Mouse (Mus musculus): Measurements from ENCODE around the gene Gdpd5. TPM values are rescaled to one million over a fixed set of nuclear protein-coding genes. Genes with fewer than 3 reads are reported as not detected.

Gene Gdpd5
- polyA plus RNA-seq, 1 experiment from 2014 or later = 40.0 TPM

GRCm38 (mm10) chr7:99393711-99394325, 12.6 kb downstream of the Gdpd5 start:
- no peak overlapping the region for H3K4me3 ChIP-seq (replicated peaks; ENCODE audit: low read depth, low read length)
- no peak for ATAC-seq (ENCODE audit: low FRiP score, low TSS enrichment)
- peaks cover 6% of the 10 kb centered on the region; the same call in 1 of the 2 replicates for H3K4me1 ChIP-seq (ENCODE audit: control insufficient read depth, insufficient read depth, low read length)

DNA sequence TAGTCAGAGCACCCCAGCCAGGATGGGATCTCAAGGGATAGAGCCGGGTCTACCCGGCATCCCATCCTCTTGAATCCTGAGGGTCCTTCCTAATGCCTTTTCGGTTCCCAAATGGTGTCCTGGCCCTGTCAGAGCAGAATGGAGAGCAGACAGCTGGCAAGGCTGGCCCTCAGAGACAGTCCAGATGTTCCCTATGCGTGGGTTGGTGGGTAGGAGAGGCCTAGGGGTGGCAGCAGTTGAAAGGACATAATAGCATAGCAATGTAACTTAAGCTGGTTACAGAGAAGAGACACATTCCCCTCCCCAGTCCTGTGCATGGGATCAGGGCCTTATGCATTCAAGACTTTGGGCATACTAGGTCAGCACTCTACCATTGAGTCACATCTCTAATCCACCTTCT, 14.2 kb downstream of the Gdpd5 start:
- Histone ChIP-seq H3K4me1 (ENCODE audit: control insufficient read depth, insufficient read depth, low read length) (peaks cover 3% of the 10 kb centered on the region; the same call in 1 of the 2 replicates), H3K27ac (replicated peaks; ENCODE audit: low read depth, low read length) (no peak overlapping the region), H3K9me3 (ENCODE audit: control insufficient read depth, low read length) (no peaks in the 10 kb centered on the region), H3K4me2 (ENCODE audit: low read length) (no peak overlapping the region), H3K36me3 (ENCODE audit: control insufficient read depth, insufficient read depth, low read length) (peaks cover 37% of the 10 kb centered on the region), H3K4me3 (replicated peaks; ENCODE audit: low read depth, low read length) (no peak overlapping the region), H3K27me3 (ENCODE audit: control insufficient read depth, insufficient read depth, low read length) (no peaks in the 10 kb centered on the region), H3K9ac (replicated peaks; ENCODE audit: low read length) (no peak overlapping the region)
- 80% methylated on average over 4 of the region's 4 CpGs for WGBS
- ATAC-seq (ENCODE audit: low FRiP score, low TSS enrichment) (no peak), DNase-seq (no peak)

More at GRCm38 (mm10) chr7:99393711-99394325, 12.6 kb downstream of the Gdpd5 start:
- Histone ChIP-seq H3K9me3 (ENCODE audit: control insufficient read depth, low read length) (no peaks in the 10 kb centered on the region), H3K27me3 (ENCODE audit: control insufficient read depth, insufficient read depth, low read length) (no peaks in the 10 kb centered on the region), H3K36me3 (ENCODE audit: control insufficient read depth, insufficient read depth, low read length) (peaks cover 40% of the 10 kb centered on the region), H3K27ac (replicated peaks; ENCODE audit: low read depth, low read length) (no peak overlapping the region), H3K9ac (replicated peaks; ENCODE audit: low read length) (no peak overlapping the region), H3K4me2 (ENCODE audit: low read length) (no peak overlapping the region)
- no peak for DNase-seq
- WGBS = 89% methylated on average over 13 of the region's 13 CpGs

DNA sequence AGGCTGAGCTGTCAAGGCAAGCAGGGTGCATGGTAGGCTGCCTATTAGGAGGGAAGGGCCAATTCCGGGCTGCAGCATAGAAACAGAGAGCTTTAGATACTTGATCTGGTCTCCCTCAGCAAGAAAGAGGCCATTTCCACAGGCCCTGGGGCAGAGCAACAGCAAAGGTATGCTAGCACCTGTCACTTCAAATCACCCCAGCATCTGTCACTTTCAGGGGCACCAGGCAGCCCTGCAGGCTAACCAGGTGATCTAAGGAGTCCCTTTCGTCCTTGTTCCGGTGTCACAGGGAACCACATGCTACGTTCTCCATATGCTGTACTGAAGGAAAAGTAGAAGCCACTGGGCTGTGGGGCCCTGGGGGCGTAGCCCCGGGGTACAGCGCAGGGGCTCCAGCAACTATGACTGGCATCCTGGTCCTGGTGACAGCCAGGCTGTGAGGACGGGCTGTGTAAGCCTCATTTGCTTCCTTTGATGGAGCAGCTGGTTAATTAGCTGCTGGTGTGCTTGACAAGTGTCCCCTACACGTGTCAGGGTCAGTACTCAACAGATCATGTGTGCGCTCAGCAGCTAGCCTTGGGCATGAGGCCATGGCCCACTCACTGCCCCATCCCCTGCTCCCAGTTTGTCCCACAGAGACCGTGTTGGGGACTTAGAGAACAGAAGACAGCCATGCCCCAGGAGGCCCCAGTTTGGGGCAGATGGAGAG, 14.8 kb downstream of the Gdpd5 start:
- peaks cover 37% of the 10 kb centered on the region for H3K36me3 ChIP-seq (ENCODE audit: control insufficient read depth, insufficient read depth, low read length)
- H3K4me3 ChIP-seq (replicated peaks; ENCODE audit: low read depth, low read length) = no peak overlapping the region
- H3K4me2 ChIP-seq (ENCODE audit: low read length) = no peak overlapping the region
- no peaks in the 10 kb centered on the region for H3K4me1 ChIP-seq (ENCODE audit: control insufficient read depth, insufficient read depth, low read length)
- DNase-seq (no peak), ATAC-seq (ENCODE audit: low FRiP score, low TSS enrichment) (no peak)
- no peak overlapping the region for H3K27ac ChIP-seq (replicated peaks; ENCODE audit: low read depth, low read length)
- H3K9me3 ChIP-seq (ENCODE audit: control insufficient read depth, low read length) = no peaks in the 10 kb centered on the region
- 72% methylated on average over 11 of the region's 11 CpGs for WGBS
- no peaks in the 10 kb centered on the region for H3K27me3 ChIP-seq (ENCODE audit: control insufficient read depth, insufficient read depth, low read length)
- no peak overlapping the region for H3K9ac ChIP-seq (replicated peaks; ENCODE audit: low read length)

GRCm38 (mm10) chr7:99396994-99397659, 15.9 kb downstream of the Gdpd5 start:
- Histone ChIP-seq H3K9me3 (ENCODE audit: control insufficient read depth, low read length) (no peaks in the 10 kb centered on the region), H3K4me1 (ENCODE audit: control insufficient read depth, insufficient read depth, low read length) (no peaks in the 10 kb centered on the region), H3K4me2 (ENCODE audit: low read length) (no peak overlapping the region), H3K36me3 (ENCODE audit: control insufficient read depth, insufficient read depth, low read length) (peaks cover 28% of the 10 kb centered on the region), H3K4me3 (replicated peaks; ENCODE audit: low read depth, low read length) (no peak overlapping the region), H3K27me3 (ENCODE audit: control insufficient read depth, insufficient read depth, low read length) (no peaks in the 10 kb centered on the region), H3K9ac (replicated peaks; ENCODE audit: low read length) (no peak overlapping the region), H3K27ac (replicated peaks; ENCODE audit: low read depth, low read length) (no peak overlapping the region)
- ATAC-seq (ENCODE audit: low FRiP score, low TSS enrichment) = no peak
- DNase-seq = no peak
- 76% methylated on average over 11 of the region's 11 CpGs for WGBS

GRCm38 (mm10) chr7:99401373-99401772, 20.2 kb downstream of the Gdpd5 start:
- WGBS = 91% methylated on average over 8 of the region's 8 CpGs
- Histone ChIP-seq H3K4me1 (ENCODE audit: control insufficient read depth, insufficient read depth, low read length) (no peaks in the 10 kb centered on the region), H3K9ac (replicated peaks; ENCODE audit: low read length) (no peak overlapping the region), H3K27me3 (ENCODE audit: control insufficient read depth, insufficient read depth, low read length) (no peaks in the 10 kb centered on the region), H3K4me2 (ENCODE audit: low read length) (no peak overlapping the region), H3K9me3 (ENCODE audit: control insufficient read depth, low read length) (no peaks in the 10 kb centered on the region), H3K27ac (replicated peaks; ENCODE audit: low read depth, low read length) (no peak overlapping the region), H3K36me3 (ENCODE audit: control insufficient read depth, insufficient read depth, low read length) (peaks cover 8% of the 10 kb centered on the region; the same call in 1 of the 2 replicates), H3K4me3 (replicated peaks; ENCODE audit: low read depth, low read length) (no peak overlapping the region)
- ATAC-seq (ENCODE audit: low FRiP score, low TSS enrichment) = no peak
- DNase-seq = no peak

DNA sequence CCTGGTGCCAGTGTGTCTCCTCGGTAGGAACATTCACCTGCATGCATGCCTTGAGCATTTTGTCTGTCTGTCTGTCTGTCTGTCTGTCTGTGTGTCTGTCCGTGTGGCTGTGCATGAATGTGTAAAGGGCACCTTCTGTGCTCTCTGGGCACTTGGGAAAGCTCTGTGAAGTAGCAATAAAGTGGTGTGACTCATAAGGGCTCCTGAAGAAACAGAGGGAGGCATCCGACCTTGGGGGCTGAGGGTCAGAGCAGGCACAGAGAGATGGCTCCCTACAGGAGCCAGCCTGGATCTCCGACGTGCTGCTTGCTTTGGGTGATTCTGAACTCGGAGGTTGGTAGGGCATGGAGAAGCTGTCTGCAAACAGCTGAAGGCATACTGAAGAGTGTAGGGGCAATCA, 21.3 kb downstream of the Gdpd5 start:
- no peak overlapping the region for H3K4me3 ChIP-seq (replicated peaks; ENCODE audit: low read depth, low read length)
- no peaks in the 10 kb centered on the region for H3K4me1 ChIP-seq (ENCODE audit: control insufficient read depth, insufficient read depth, low read length)
- no peak for DNase-seq
- H3K9me3 ChIP-seq (ENCODE audit: control insufficient read depth, low read length) = no peaks in the 10 kb centered on the region
- no peak for ATAC-seq (ENCODE audit: low FRiP score, low TSS enrichment)
- no peak overlapping the region for H3K4me2 ChIP-seq (ENCODE audit: low read length)
- H3K27me3 ChIP-seq (ENCODE audit: control insufficient read depth, insufficient read depth, low read length) = no peaks in the 10 kb centered on the region
- WGBS = 75% methylated on average over 6 of the region's 6 CpGs
- H3K27ac ChIP-seq (replicated peaks; ENCODE audit: low read depth, low read length) = no peak overlapping the region
- H3K9ac ChIP-seq (replicated peaks; ENCODE audit: low read length) = no peak overlapping the region
- H3K36me3 ChIP-seq (ENCODE audit: control insufficient read depth, insufficient read depth, low read length) = peaks cover 8% of the 10 kb centered on the region; the same call in 1 of the 2 replicates

- Histone ChIP-seq H3K9me3 (ENCODE audit: control insufficient read depth, low read length) (no peaks in the 10 kb centered on the region), H3K4me3 (replicated peaks; ENCODE audit: low read depth, low read length) (no peak overlapping the region), H3K4me2 (ENCODE audit: low read length) (no peak overlapping the region), H3K4me1 (ENCODE audit: control insufficient read depth, insufficient read depth, low read length) (no peaks in the 10 kb centered on the region), H3K27ac (replicated peaks; ENCODE audit: low read depth, low read length) (no peak overlapping the region), H3K9ac (replicated peaks; ENCODE audit: low read length) (no peak overlapping the region), H3K27me3 (ENCODE audit: control insufficient read depth, insufficient read depth, low read length) (no peaks in the 10 kb centered on the region), H3K36me3 (ENCODE audit: control insufficient read depth, insufficient read depth, low read length) (peaks cover 6% of the 10 kb centered on the region; the same call in 1 of the 2 replicates)
- ATAC-seq (ENCODE audit: low FRiP score, low TSS enrichment) (no peak), DNase-seq (no peak)
- WGBS = 93% methylated on average over 7 of the region's 7 CpGs
Measured at GRCm38 (mm10) chr7:99403254-99403653, 22.0 kb downstream of the Gdpd5 start.

- no peaks in the 10 kb centered on the region for H3K27me3 ChIP-seq (ENCODE audit: control insufficient read depth, insufficient read depth, low read length)
- H3K9ac ChIP-seq (replicated peaks; ENCODE audit: low read length) = no peak overlapping the region
- H3K4me2 ChIP-seq (ENCODE audit: low read length) = no peak overlapping the region
- no peak overlapping the region for H3K27ac ChIP-seq (replicated peaks; ENCODE audit: low read depth, low read length)
- ATAC-seq (ENCODE audit: low FRiP score, low TSS enrichment) = no peak
- WGBS = 79% methylated on average over 12 of the region's 12 CpGs
- no peak overlapping the region for H3K4me3 ChIP-seq (replicated peaks; ENCODE audit: low read depth, low read length)
- 0 out of 2 replicates have a peak, but pooled peaks cover 3% of the 10 kb centered on the region for H3K36me3 ChIP-seq (ENCODE audit: control insufficient read depth, insufficient read depth, low read length)
- no peaks in the 10 kb centered on the region for H3K9me3 ChIP-seq (ENCODE audit: control insufficient read depth, low read length)
- H3K4me1 ChIP-seq (ENCODE audit: control insufficient read depth, insufficient read depth, low read length) = no peaks in the 10 kb centered on the region
- DNase-seq = no peak
Measured at GRCm38 (mm10) chr7:99404031-99404735, 23.0 kb downstream of the Gdpd5 start.
